In the genomic region with DNA sequence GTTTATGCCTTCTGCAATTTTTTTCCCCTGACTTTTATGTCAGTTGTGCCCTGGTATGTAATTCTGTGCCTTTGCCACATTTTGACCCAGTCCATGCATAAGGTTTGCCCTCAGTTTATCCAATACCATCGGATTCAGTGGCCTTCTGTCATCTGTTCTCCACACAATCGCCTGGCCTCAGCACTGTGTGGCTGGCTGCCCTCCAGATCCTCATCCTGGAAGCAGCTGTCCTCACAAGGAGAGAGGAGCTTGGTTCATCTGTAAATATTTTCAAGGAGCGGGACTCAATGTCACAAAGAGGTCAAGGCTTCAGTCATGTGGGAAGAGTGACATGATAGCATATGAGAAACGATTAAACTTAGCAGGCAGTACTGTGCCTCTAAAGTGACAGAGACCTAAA, we compare ENCODE assay signal across 13 mouse cellular contexts. TPM values are rescaled to one million over a fixed set of nuclear protein-coding genes. Genes with fewer than 3 reads are reported as not detected.
DNase-seq lines count a peak whose midpoint lies in the region; ATAC-seq and TF ChIP-seq lines count a peak whose summit lies in the region.
"Had no signal": no experiment of that assay in that cellular context is flagged by ENCODE, and none has a peak within 500 bp of the region (broad histone marks: within the 10 kb centered on the region; RNA-seq: fewer than 3 reads in every experiment).

No protein-coding gene starts in this region.

- peaks cover 6% of the 10 kb centered on the region; the same call in 1 of the 2 replicates for H3K27me3 ChIP-seq in heart, postnatal 0 days (ENCODE audit: control insufficient read depth, insufficient read depth, low read length)
- H3K27me3 ChIP-seq in hindbrain, embryonic 10.5 days (ENCODE audit: insufficient read depth, poor library complexity, severe bottlenecking), result peaks cover 29% of the 10 kb centered on the region
- peaks cover 29% of the 10 kb centered on the region for H3K27me3 ChIP-seq in kidney, embryonic 16.5 days (ENCODE audit: insufficient read depth, low read length)

- peak overlapping the region; percentile 4; the same call in 1 of the 2 replicates for H3K4me2 ChIP-seq in heart, postnatal 0 days (ENCODE audit: low read depth, low read length)
- no peak overlapping the region for H3K4me2 ChIP-seq in kidney, embryonic 16.5 days (replicated peaks; ENCODE audit: low read depth, low read length)
- H3K4me2 ChIP-seq: forebrain, embryonic 13.5 days; limb, embryonic 15.5 days had no signal

- TF ChIP-seq EP300 in heart, postnatal 0 days (IDR thresholded peaks at IDR 0.05; ENCODE audit: low read depth), result no peak

- H3K4me1 ChIP-seq in heart, postnatal 0 days (ENCODE audit: control insufficient read depth, insufficient read depth), result peaks cover 16% of the 10 kb centered on the region; the same call in 1 of the 2 replicates
- peaks cover 17% of the 10 kb centered on the region for H3K4me1 ChIP-seq in hindbrain, embryonic 10.5 days (replicated peaks)
- peaks cover 16% of the 10 kb centered on the region for H3K4me1 ChIP-seq in kidney, embryonic 16.5 days (ENCODE audit: insufficient read depth, low read length)

- no peaks in the 10 kb centered on the region for H3K36me3 ChIP-seq in heart, postnatal 0 days (replicated peaks; ENCODE audit: control insufficient read depth, insufficient read depth, low read length)
- no peaks in the 10 kb centered on the region for H3K36me3 ChIP-seq in hindbrain, embryonic 10.5 days
- H3K36me3 ChIP-seq in kidney, embryonic 16.5 days (ENCODE audit: insufficient read depth, low read length), result no peaks in the 10 kb centered on the region
- H3K36me3 ChIP-seq: limb, embryonic 15.5 days had no signal

- DNase-seq in gastrocnemius, postnatal 10 days, result peak; percentile 9
- DNase-seq in gastrocnemius, adult 2 months, result no peak
- DNase-seq in adipocyte (ENCODE audit: low spot score), result peak; percentile 8
- DNase-seq in cerebellum, postnatal 10 days, result peak; percentile 90 to 93
- DNase-seq in heart, postnatal 0 days (ENCODE audit: low spot score), result no peak
- DNase-seq in layer of hippocampus, adult 11-12 months (ENCODE audit: low spot score), result no peak
- no peak for DNase-seq in hindbrain, embryonic 10.5 days (ENCODE audit: low spot score)
- DNase-seq: kidney, postnatal 25 days; thymus, postnatal 36 days had no signal

- WGBS in heart, postnatal 0 days, result 16% methylated on average over 4 of the region's 4 CpGs
- WGBS in hindbrain, embryonic 10.5 days, result 84% methylated on average over 4 of the region's 4 CpGs
- 70% methylated on average over 4 of the region's 4 CpGs for WGBS in kidney, embryonic 16.5 days

- no peak overlapping the region for H3K27ac ChIP-seq in gastrocnemius, adult 2 months
- H3K27ac ChIP-seq in heart, postnatal 0 days (ENCODE audit: low read depth), result peak overlapping the region; percentile 75
- H3K27ac ChIP-seq in hindbrain, embryonic 10.5 days, result no peak overlapping the region
- H3K27ac ChIP-seq in kidney, embryonic 16.5 days (ENCODE audit: low read length), result no peak overlapping the region
- H3K27ac ChIP-seq: forebrain, embryonic 13.5 days; limb, embryonic 15.5 days had no signal

- intact Hi-C loops in gastrocnemius, adult 2 months (cut with DNase I), result no loop called here

- H3K9ac ChIP-seq in heart, postnatal 0 days (replicated peaks; ENCODE audit: low read depth, low read length), result no peak overlapping the region
- H3K9ac ChIP-seq in kidney, embryonic 16.5 days (replicated peaks; ENCODE audit: low read length), result no peak overlapping the region
- H3K9ac ChIP-seq: forebrain, embryonic 13.5 days; limb, embryonic 15.5 days had no signal

- TF ChIP-seq CTCF in gastrocnemius, adult 2 months (IDR thresholded peaks at IDR 0.05), result no peak
- TF ChIP-seq CTCF in heart, postnatal 0 days (IDR thresholded peaks at IDR 0.05; ENCODE audit: low read depth), result no peak

- no peak overlapping the region for H3K4me3 ChIP-seq in gastrocnemius, adult 2 months
- no peak overlapping the region for H3K4me3 ChIP-seq in heart, postnatal 0 days (ENCODE audit: low read depth, low read length)
- no peak overlapping the region for H3K4me3 ChIP-seq in hindbrain, embryonic 10.5 days
- no peak overlapping the region for H3K4me3 ChIP-seq in kidney, embryonic 16.5 days (ENCODE audit: low read length)
- H3K4me3 ChIP-seq: forebrain, embryonic 13.5 days; limb, embryonic 15.5 days had no signal

- H3K9me3 ChIP-seq in heart, postnatal 0 days (replicated peaks; ENCODE audit: control insufficient read depth, low read length), result no peaks in the 10 kb centered on the region
- no peaks in the 10 kb centered on the region for H3K9me3 ChIP-seq in hindbrain, embryonic 10.5 days
- no peaks in the 10 kb centered on the region for H3K9me3 ChIP-seq in kidney, embryonic 16.5 days (ENCODE audit: low read length)
- H3K9me3 ChIP-seq: forebrain, embryonic 13.5 days; limb, embryonic 15.5 days had no signal

- ATAC-seq in heart, postnatal 0 days (ENCODE audit: insufficient read depth, low read depth), result 0 out of 2 replicates have a peak, but pooled peaks have one; percentile 5
- no peak for ATAC-seq in kidney, embryonic 16.5 days (ENCODE audit: low FRiP score, low TSS enrichment)
- ATAC-seq: forebrain, embryonic 13.5 days; hindbrain, embryonic 16.5 days had no signal

RNA-seq across cellular contexts. Expression of a gene that starts 3.7 kb away (rescaled TPM):
- 1 to 10 TPM; 1.0 to 1.4 TPM for total RNA-seq in gastrocnemius, postnatal 10 days (2021)
- total RNA-seq in gastrocnemius, adult 2 months (2021), result under 1 TPM; 0.15 to 0.25 TPM
- 18.2 and 19.7 TPM in 2 replicates for total RNA-seq in heart, postnatal 0 days (2014; rRNA removed; ENCODE audit: low replicate concordance)
- 8.6 and 8.8 TPM in 2 replicates for polyA plus RNA-seq in heart, postnatal 0 days (2015; fragmentation: Nextera tagmentation; extraction: Ambion mirVana)
- 0.42 and 0.44 TPM in 2 replicates for polyA plus RNA-seq in hindbrain, embryonic 10.5 days (2016; fragmentation: Nextera tagmentation; extraction: Ambion mirVana)
- polyA plus RNA-seq in kidney, embryonic 16.5 days (2015; fragmentation: Nextera tagmentation; extraction: Ambion mirVana), result 0.06 TPM in 2 replicates

Comparison
In these comparisons a context has a peak if more than half of its experiments do, and no peak if none do; other contexts are left out.
1. DNase-seq: peak in gastrocnemius, postnatal 10 days (single experiment), adipocyte (single experiment) and cerebellum, postnatal 10 days (2 of 2); none in gastrocnemius, adult 2 months (single experiment), heart, postnatal 0 days (single experiment), layer of hippocampus, adult 11-12 months (single experiment) and hindbrain, embryonic 10.5 days (single experiment).